Mouse (Mus musculus): ENCODE results near the gene Mob3b.

The Mob3b gene

DNA sequence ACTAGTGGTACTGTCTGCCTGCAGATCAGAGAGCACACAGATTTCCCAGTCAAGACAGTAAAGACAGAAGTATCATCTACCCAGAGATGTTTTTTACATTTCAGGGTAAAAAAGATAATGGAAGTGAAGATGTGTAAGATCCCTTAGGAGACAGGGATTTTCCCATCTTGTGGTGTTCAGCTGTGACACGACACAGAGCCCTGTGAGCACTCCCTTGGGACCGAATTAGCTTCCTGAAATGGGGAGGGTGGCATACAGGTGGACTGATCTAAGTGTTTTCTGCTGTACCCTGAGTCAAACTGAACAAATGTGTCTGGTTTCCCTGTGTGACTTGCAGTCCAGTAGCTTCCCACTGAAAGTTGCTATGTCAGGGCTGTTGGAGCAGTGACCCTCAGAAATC is 42.3 kb downstream of the Mob3b start:
- DNase-seq (ENCODE audit: low read depth in 2 of 2, low spot score in 2 of 2): no peak

DNA sequence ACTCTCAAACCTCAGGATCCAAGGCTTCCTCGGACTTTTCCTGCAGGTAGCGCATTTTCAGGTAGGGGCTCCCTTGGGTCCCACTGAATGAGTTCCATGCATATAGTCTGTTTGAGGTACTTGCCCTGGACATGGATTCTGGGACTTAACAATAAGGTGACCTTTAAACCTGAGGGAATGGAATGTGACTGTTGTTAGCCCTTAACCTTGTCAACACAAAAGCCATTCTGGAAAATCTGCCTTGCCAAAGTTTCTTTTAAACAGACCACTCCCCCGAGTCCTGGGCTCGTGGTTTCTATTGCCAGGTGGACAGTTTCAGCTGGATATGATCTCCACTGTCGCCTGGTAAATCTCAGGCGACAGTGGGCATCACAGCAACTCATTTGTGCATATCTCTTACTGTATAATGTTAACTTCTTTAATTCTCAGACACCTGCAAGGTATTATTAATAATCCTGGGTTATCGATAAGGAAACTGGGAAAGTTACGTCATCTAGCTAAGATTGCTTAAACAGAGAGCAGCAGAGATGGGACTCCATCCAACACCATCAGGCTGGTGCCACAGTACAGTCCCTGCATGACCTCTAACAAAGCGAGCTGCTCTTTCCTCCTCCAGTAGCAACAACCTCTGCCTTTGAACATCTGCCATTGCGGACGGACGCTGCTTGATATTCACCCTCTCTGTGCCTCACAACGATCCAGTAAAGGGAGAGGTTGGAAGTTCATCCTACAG is 43.6 kb downstream of the Mob3b start:
- no peak for DNase-seq (ENCODE audit: low read depth in 2 of 2, low spot score in 2 of 2)

DNA sequence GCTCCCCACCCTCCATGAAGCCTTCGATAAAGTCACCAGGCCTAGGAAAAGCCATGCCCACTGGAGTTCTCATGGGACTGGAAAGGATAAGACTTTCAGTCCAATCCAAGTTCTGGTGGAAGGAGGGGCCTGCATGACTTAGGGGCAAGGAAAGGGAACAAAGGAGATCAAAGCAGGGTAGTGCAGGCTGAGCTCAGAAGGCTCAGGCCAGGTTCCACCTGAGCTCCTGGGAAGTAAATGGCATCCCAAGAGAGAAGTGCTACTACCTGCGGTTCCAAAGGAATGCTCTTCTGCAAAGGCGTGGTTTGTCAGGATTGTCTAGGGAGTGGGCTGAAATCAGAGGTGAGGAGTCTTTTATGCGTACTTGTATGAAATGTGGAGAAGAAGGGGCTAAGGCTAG is 44.8 kb downstream of the Mob3b start:
- no peak for DNase-seq (ENCODE audit: low read depth in 2 of 2, low spot score in 2 of 2)

DNA sequence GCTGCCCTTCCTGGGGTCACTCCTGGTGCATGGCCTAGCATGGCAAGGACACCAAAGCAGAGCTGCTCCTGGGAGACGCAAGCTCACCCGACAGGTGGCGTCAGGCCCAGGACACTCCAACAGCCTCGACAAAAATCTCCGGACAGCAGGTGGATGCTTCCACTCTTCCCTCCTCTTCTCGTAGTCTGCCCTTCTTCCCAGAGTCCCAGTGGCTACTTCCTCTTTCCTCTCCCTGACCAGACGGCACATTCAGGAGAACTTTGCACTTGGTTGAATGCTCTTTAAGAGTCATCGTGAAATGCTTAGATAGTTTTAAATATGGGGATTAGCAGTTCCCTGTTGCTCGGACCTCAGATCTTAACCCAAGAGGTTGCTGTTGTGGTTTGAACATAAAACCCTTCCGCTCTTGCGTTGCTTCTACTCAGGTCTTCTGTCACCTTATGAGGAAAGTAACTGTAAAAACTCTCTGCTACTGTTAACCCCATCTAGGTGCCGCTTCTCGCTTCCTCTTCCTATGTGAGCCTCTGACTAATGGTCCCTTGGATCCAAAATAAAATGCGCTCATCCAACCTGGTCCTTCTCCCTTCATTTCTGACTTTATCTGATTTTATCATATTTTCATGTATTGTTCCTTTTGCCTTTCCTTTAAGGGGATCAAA is 52.0 kb downstream of the Mob3b start:
- no peak for DNase-seq (ENCODE audit: low read depth in 2 of 2, low spot score in 2 of 2)

DNA sequence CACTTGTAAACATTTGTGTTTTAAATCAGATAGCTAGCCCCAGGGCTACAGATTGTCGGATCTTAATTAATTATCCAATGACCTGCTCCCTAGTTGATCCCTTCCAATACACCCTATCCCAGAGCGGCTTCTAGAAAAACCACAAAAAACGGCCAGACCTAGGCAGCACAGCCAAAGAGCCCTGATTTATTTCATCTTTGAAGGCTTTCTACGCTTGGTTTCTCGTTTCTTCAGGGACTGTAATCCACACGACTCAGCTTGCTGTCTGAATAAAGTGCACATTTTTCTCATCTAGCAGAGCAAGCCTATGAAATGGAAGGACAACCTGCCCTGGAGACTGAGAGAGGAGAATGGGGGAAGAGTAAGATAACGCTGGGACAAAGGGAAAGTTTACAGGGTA is 56.1 kb downstream of the Mob3b start:
- no peak for DNase-seq (ENCODE audit: low read depth in 2 of 2, low spot score in 2 of 2)

DNA sequence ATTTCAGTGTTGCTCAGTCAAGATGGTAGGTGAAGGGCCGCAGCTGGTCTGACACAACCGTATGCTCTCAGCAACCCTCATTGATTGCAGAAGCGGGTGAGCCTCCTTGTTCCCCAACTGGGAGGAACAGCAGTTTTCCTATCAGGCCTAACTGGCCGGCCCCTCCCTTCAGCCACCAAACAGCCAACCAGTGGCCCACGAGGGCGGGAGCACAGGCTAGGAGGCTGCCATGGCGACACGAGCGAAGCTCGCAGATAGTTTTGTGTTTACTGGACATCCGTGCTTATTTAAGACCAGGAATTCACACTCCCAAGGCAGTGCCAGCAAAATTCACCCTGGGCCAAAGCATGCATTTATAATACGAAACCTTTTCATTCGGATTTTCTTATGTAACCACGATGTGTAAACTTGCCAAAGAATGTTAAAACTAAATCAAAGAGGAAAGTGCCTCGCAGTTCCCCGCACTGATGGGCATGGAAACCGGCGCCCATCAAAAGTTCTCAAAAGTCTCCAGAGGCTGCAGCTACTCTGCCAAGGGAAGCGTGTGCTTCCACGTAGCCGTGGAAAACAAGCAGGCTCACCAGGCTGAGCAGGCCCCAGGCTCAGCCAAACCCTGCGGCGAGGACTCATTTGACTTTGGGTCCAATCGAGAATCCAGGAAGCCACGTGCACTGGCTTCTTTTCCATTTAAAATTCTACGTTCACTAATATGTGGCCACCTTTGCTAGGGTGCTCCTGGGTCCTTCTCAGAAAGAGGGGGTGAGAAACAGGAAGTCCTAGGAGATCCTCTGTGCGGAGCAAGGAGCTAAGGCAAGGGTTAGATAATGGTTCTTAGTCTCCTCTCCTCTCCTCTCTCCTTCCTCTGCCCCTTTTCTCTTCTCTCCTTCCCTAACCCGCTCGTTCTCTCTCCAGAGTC is 57.2 kb downstream of the Mob3b start:
- DNase-seq (ENCODE audit: low read depth in 2 of 2, low spot score in 2 of 2): peak in 1 of 2 experiments; percentile 8

DNA sequence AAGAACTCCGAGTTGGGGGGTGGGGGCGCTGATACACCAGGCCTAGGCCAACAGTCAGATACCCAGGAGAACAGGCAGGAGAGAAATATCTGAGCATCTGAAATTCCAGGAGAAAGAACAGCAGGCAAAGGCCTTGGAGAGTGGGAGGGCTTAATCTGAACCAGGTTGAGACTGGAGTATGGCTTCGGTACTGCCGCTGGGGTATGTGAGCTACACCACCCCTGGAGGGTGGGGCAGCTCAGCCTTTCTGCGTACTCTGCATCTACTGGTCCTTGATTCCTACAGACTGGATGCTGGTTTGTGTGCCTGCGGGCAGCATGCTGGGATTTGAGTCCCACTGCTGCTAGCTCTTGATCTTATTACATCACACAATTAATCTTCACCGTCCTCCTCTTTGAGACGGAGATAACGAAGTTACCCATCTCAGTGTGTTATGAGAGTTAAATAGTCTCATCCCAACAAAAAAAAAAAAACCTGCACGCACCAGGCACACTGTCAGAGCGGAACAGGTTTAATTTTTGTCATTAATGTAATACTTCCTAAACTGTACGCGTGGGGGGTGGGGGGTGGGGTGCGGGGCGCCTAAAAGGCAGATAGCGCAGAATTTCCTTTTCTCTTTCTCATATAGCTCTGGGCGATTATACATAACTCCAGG is 57.9 kb downstream of the Mob3b start:
- DNase-seq (ENCODE audit: low read depth in 2 of 2, low spot score in 2 of 2): no peak

DNA sequence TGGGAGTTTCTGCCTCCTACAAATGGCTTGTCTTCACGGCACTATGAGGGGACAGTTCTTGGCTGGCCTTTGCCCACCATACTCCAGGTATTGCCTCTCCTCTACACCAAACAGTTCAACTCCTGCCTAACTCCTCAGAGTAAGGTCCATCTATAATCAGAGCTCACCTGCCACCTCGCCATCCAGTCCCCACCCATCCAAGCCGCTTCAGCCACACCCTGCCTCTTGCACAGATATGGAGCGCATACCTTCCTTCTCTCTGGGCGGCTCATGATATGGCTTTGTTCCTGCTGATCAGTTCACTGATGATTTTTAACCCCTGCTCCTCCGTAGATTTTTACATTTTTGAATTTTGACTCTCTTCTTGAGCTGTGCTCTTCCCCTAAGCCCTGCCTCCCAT is 58.7 kb downstream of the Mob3b start:
- DNase-seq (ENCODE audit: low read depth in 2 of 2, low spot score in 2 of 2): no peak

DNA sequence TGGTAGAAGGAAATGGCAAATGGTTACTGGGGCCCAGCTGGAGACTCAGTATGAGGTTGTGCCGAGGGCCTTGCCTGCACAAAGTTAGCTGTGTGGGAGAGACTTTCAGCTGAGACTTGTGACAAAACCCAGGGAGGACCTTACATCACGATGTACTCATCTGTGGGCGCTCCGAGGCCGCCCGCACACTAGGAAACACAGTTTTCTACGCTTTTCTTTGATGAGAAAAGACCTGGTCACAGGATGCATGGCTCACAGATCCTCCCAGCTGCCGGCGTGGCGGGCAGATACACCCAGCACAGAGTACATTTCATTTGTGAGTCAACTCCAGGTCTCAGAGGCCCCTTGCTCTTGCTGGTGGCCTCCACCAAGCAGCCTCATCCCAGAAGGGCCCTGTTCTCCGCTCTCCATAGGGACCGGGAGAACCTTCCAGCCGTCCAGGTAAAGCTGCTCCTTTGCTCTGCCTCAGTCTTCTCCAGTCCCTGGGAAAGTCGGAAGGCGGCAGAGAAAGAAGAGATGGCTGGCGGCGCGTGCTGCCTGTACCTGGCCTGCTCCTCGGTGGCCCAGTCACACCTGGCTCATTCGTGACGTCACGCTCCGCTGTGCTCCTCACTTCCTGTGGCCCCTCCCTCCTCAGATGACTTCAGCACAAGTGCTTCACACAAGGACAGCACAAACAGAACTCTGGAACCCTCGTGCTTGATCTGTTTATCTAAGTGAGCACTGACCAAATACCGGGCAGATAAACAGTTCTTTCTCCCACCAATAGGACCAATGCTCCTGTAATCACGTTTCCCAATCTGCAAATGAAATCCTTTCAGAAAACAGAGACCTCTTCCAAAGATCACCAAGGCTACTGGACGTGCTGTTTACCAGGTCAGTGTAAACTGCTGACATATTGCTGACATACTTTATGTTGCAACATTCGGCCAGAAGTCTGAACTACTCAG is 60.8 kb downstream of the Mob3b start:
- DNase-seq (ENCODE audit: low read depth in 2 of 2, low spot score in 2 of 2): peak; percentile 26 to 44

DNA sequence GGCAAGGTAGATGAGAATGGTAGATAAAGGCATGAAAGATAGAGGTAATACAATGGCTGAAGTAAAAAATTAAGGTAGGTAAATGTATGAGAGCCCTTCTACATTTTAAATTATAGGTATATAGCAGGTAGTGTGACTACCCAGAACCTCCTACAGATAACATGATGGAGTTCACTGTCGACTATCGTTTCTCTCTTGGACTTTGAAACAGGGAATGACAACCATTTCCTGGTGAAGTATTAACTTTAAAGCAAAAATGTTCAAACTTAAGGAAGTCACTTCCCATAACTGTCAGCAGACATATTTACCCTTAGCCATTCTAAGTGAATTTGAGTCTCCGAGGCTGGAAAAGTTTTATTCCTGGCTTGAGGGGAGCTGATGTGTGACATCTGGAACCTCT is 64.8 kb downstream of the Mob3b start:
- no peak for DNase-seq (ENCODE audit: low read depth in 2 of 2, low spot score in 2 of 2)

DNA sequence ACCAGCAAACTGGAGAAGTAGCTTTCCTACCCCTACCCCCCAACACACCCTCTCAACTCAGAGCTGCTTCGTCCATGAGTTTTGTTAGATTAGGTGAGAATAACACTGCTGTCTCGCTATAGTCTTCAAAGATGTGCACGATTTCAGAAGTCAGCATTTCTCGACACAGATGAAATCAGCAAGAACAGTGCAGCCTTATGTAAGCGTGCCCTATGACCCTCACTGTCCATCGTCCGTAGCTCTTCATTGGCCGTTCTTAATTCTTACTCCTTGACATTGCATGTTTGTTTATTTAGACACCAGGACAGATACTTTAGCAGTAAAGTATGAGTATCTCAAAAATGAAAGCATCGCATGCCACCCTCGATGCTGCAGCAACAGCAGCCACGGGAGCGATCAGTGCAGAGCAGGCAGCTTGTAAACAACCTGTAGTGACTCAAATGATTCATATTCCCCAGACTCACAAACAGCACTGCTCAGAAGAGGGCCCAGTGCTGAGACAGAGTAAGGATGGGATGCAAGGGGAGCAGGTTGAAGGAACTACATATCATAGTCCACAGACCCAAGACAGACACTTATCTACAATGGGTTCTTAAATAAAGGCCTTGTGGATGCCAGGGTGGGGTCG is 66.0 kb downstream of the Mob3b start:
- no peak for DNase-seq (ENCODE audit: low read depth in 2 of 2, low spot score in 2 of 2)

DNA sequence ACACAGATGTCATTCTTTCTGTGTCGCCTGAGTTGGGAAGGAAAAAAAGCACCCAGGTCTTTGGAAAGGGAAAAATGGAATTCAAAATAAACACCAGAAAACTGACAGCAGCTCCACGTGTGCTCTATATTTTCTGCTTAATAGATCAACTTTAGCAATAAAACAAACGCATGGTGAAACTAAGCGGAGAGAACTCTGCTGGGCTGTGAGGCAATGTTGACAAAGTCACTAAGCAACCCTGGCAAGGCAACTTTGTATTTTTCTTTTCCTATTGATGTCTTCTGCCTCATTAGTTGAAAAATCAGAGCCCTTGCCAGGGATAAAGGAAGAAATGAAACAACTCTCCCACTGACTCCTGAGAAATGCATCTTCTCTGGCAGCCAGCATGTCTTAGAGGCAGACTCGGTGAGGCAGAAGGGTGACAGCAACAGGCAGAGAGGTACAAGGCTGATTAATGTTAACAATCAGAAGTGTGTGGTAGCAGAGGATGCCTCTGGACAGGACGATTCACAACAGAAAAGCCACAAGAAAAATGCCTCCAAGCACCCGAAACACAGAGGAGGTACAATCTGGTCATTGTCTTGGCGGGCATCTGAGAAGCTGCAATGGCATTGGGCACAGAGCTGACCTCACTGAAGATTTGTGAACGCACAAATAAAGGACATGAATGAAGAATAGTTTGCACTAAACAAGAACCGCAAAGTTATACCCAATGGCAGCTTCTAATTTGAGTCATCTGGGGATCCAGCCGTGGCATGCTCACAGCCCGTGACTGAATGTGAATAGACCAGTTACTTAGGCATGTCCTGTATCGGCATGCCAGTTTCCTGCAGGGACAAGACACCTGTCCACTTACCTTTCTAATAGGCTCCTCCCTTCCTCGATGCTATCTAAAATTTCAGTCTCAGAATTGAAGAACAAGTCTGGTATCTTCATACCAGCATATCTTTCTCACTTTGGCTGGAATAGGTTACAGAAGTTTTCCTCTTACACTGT is 67.7 kb downstream of the Mob3b start:
- DNase-seq (ENCODE audit: low read depth in 2 of 2, low spot score in 2 of 2): no peak

DNA sequence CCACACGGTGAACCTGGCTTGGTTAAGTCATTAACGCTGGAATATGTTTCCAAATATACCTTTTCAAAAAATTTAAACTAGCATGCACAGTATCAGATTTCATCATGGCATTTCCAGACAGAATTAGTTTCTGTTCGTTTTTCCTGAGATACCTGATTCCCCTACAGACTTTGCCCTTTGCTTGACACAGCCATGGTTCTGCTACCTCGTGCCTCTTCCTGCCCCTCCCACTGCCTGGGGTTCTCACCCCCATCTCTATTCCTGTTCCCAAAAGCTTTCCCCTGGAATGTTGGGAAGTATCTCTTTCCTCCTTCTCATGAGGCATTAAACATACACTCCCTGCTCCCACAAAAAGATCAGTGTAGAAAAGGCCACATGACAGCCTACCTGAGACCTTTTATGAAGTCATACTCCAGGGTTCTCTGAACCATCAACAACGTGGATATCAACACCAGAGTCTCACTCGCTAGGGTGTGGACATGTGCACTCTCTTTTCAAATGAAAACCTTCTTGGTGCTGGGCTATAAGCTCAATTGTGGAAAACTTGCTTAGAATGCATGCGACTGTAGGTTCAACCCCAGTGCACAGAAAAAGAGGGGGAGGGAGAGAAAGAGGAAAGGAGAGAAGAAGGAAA is 71.1 kb downstream of the Mob3b start:
- DNase-seq (ENCODE audit: low read depth in 2 of 2, low spot score in 2 of 2): no peak

DNA sequence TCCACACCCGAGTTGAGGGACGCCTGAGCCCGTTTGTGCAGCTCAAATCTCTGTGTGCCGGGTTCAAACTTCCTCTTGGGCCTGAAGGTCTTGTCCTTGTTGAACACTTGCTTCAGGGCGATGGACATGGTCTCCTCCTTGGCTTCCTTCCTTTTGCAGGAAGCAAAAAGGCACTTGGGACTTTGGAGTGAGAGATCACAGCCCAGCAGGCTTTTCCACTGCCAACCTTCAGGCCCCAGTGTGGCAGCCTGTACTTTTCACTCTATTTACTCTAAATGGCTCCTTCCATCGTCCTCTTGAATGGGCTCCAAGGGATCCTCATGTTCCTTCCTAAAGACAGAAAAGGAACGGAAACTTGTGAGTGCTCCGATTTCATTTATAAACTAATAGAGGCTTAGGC is 73.2 kb downstream of the Mob3b start:
- DNase-seq (ENCODE audit: low read depth in 2 of 2, low spot score in 2 of 2): no peak

DNA sequence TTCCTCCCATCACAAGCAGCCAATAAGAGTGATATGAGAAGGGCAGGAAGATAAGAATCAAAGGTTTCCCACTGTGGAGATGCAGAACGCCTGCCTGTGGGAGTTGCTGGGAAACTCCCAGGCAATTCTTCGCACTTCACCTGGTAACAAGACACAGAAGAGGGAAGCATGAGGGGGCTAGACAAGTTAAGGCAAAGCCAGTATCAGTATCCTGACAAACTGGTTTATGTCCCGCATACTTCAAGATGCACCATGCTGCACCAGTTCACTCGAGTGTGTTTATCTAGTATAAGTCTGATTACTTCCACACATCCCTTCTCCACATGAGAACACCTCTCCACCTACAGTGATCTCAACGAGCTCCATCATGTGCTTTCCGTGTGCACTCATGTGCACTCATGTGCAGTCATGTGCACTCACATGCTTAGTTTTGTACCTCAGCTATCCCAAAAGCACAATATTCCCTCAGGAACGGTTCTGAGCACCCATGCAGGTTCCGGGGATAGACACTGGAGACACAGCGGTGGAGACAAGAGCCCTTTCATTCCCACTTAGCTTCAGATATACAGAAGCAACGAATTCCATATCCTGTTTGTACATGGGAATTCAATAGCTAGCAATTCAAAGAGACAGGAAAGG is 74.7 kb downstream of the Mob3b start:
- DNase-seq (ENCODE audit: low read depth in 2 of 2, low spot score in 2 of 2): no peak

DNA sequence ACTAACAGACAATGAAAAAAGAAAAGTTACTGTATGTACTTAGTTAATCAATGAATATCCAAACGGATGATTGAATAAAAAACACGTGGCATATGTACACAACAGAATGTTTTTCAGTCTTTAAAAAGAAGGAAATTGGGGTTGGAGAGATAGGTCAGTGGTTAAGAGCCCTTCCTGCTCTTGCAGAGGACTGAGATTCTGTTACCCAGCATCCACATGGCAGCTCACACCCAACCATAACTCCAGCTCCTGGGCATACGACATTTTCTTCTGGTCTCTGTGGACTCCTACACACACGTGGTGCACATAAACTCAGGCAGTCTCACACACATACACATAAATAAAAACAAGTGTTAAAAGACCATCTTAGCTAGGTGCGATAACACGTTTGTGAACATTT is 77.0 kb downstream of the Mob3b start:
- DNase-seq (ENCODE audit: low read depth in 2 of 2, low spot score in 2 of 2): no peak

DNA sequence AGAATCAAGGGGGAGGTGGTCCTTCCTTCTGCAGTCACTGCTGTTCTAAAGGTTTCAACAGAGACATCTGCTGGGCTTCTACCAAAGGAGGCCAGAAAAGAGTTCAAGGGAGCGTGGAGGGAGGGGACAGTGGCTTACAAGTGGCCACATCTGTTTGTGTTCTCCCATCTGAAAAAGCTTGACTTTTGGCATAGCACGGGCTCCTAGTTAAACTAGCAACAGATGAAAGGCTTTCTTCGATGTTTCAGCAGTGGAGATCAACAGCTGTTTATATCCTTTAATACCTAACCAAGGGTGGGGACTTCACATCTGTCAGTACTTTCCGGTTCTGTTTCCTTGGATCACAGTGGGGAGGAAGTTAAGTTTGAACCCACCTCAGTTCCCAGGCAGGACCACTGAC is 88.5 kb downstream of the Mob3b start:
- no peak for DNase-seq (ENCODE audit: low read depth in 2 of 2, low spot score in 2 of 2)

DNA sequence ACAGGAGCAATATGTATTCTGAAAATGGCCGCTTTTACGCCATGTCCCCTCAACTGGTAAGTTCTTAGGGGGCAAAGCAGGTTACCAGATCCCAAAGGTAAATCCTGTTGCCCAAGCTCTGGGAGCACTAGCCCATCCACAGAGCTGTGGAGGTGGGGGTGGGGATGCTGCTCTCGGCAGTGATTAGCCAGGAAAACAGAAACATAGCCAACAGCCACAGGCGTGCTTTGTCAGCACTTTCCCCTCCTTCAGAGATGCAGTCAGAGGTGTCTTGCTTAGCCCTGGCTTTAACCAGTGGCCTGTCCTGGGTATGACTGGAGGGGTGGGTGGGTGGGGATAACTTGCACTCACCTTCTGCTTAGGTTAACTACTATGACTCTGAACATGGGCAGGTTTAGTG is 91.1 kb downstream of the Mob3b start:
- no peak for DNase-seq (ENCODE audit: low read depth in 2 of 2, low spot score in 2 of 2)
